Mouse (Mus musculus) G1E (cell line): Measurements from ENCODE around the gene Gpr12.

Experiments used
- CTCF ChIP-seq: IDR thresholded peaks from 2 replicates; pipeline ENCODE4 v1.5.1; 2012; ENCODE audit warnings: low read depth, low read length, inconsistent platforms, mixed read lengths
- GATA1 ChIP-seq: IDR thresholded peaks from 2 replicates; pipeline ENCODE4 v1.6.1; 2012; ENCODE audit warnings: borderline replicate concordance, low read length, inconsistent platforms, mixed read lengths
- GATA2 ChIP-seq: IDR thresholded peaks from 2 replicates; pipeline ENCODE4 v1.6.1; 2012; ENCODE audit warnings: low read depth, low read length, inconsistent platforms, borderline replicate concordance
- POLR2AphosphoS5 ChIP-seq: IDR thresholded peaks from 2 replicates; pipeline ENCODE4 v1.6.1; 2012; ENCODE audit warnings: low read depth, low read length, inconsistent platforms; ENCODE audit not compliant: insufficient replicate concordance

GRCm38 (mm10) chr5:146631602-146632001 is 46.6 kb upstream of the Gpr12 start:
- TF ChIP-seq CTCF (no peak), POLR2AphosphoS5 (no peak), GATA1 (no peak), GATA2 (no peak)
